Mouse (Mus musculus): ENCODE data around the gene Cdv3.
"Not testable (repeated sequence)": the region's sequence is repeated elsewhere in the genome, so short reads cannot be mapped to it uniquely, and the experiment has no call there.

The Cdv3 gene

DNA sequence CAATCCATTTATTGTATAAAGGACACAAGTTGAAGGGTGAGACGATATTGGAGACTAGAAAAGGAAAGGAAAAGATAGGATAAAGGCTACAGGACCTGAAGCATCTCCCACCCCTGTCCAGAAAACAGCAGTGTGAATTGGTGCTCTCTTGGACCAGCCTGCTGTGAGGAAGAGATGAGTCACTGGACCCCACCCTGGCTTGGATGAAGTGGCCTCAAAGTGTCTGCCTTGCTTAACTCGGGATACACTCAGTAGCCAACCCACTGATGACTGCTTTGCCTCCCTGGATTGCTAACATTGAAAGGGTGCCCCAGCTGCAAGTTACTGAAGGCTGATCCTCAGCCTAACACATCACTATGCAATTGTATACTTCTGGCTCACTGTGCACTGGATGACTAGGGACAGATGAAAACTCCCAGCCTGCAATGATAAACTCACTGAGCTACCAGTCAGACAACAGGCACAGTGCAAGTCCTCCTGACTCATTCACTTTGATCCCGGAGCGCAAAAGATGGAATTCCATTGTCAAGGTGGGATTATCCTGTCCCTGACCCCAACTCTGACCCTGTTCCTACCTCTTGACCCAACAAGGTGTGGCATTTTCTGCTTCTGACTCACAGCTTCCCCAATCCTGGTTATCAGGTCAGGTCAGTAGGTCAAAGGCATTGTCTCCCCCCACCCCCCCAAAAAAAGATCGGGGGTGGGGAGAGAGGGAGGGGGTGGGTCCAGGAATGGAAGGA, 6.8 kb upstream of the Cdv3 start:
- DNase-seq (ENCODE audit: low read depth, low spot score): peak; percentile 95

DNA sequence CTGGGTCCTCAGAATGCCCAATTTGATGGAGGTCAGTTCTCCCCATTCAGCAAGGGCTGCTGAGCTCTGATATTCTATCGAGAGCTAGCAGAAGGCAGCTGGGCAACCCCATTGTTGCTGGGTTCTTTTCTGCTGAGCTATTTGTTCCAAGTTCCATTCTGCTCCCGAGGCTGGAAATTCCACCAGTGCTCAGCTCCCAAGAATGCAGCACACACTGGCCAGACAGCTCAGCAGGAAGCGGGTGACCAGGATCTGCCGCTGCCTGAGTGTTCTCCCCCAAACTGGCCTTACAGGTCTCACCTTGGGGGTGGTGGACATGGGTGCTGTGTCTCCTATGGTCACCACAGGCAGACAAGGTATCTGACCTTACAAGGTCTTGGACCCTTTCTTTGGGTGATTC, 4.3 kb upstream of the Cdv3 start:
- no peak for DNase-seq (ENCODE audit: low read depth, low spot score)

DNA sequence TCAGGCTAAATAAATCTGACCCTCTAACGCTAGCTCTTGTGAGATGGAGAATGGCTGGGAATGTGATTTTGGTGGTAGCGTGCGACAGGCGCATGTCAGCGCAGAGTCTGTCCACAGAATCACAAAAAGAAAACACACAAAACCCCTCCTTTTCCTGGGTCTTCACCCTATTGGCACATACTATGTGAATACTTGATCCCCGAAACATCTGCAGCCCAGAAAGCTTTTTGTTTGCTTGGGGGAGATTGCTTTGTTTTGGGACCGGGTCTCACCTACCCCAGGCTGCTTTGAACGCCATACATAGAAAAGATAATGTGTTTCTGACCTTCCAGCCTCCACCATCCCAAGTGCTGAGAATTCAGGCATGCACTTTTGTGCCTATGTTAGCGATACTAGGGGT, 716 bp upstream of the Cdv3 start:
- no peak for DNase-seq (ENCODE audit: low read depth, low spot score)

DNA sequence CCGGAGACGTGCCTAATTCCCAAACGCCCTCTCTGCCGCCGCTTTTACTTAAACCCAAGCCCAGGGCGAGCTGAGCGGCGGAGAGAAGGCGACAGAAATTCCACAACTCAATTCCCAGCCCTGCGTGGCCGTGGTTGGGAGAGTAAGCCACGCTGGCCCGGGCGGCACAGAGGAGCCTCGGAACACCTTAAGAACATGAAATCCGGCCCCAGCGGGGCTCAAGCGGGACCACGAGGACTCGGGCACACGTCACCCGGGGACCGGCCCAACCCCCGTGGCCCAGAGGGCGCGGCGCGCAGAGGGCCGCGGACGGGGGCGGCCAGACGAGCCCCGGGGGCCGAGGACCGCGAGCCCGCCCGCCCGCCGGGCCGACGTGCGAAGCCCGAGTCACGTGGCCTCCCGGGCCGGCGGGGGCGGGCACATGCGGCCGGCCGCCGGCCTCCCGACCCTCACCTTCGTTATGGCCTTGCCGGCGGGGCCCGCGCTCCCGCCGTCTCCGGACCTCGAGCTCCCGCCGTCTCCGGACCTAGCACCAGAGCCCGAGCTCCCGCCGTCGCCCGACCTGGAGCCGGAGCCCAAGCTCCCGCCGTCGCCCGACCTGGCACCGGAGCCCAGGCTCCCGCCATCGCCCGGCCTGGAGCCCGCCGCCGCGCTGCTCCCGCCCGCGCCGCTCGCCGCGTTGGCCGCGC, 895 bp downstream of the Cdv3 start:
- DNase-seq (ENCODE audit: low read depth, low spot score): peak; percentile 64

DNA sequence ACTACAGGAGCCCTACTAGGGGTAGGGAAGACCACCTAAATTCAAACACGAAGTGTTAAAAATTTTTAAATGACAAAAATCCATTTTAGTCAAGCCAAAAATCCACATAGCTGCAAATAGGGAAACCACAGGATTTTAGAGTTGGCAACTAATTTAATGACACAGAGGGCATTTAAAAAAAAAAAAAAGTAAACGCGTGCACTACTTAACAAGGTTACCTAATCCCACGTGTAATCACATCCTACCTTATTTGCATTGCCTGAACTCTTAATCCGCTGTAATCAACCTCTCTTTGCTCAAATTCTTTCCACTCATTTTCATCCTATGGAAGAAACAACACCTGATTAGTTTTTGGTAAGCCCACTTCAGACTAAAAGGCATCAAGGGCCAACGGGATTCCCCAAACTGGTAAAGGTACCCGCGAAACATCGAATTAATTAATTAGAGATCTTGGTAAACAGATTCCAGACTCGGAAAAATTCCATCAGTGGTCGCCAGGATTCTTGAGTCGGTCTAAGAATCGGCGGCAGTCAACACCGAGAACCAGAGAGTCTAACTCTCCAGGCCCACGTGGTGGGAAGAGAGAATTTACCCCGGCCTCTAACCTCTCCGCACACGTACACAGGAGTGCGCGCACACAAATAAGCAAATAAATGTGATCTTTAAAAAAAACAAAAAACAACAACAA, 1.8 kb downstream of the Cdv3 start:
- peak; percentile 71 for DNase-seq (ENCODE audit: low read depth, low spot score)

DNA sequence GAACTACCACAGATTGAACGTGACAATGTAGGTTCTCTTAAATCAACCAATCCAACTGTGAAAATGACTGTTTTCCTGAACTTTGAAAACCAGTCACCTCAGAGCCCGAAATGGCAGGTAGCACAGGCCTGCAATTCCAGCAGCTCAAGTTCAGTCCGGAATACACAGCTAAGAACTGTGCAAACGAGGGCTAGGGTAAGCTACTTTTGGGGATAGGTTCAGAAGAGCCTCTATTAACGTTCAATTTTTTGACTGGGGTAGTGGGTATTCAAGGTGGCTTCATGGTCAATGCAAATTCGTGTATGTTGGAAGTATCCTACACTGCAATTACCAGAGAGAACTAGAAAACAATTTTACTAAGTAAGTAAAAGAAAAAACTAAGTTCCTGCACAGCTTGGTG, 2.6 kb downstream of the Cdv3 start:
- DNase-seq (ENCODE audit: low read depth, low spot score): no peak

DNA sequence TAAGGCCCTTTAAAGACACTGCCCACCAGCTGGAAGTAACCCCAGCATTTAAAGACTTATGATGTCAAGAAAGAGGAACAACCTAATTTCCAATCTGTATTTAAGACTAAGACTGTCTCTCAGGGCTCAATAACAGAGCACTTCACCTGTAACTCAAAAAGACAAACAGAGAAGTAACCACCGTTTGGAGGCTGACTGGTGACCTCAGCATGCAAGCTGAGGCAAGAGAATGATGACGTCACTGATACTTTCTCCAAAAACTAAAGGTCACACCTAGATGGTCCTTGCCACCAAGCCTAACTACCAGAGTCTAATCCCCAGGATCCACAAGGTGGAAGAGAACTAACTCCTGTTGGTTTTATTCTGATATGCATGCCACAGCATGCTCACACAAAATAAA, 5.0 kb downstream of the Cdv3 start:
- no peak for DNase-seq (ENCODE audit: low read depth, low spot score)

DNA sequence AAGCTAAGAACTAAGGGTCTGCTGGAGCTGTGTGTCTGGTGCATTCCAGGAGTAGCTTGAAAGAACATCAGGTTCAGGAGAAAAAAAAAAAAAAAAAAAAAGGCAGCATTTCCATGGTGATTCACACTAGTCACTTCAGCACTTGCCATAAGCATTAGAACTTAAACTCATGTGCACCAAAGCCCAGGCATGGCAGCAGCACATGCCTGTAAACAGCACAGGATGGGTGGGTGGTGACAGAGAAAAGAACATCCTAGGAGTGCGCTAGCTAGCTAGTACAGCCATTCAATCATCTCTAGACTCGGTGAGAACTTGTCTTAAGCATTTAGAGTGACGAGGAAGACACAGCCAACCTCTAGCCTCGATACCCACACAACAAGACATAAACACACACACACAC, 7.1 kb downstream of the Cdv3 start:
- DNase-seq (ENCODE audit: low read depth, low spot score): no peak

DNA sequence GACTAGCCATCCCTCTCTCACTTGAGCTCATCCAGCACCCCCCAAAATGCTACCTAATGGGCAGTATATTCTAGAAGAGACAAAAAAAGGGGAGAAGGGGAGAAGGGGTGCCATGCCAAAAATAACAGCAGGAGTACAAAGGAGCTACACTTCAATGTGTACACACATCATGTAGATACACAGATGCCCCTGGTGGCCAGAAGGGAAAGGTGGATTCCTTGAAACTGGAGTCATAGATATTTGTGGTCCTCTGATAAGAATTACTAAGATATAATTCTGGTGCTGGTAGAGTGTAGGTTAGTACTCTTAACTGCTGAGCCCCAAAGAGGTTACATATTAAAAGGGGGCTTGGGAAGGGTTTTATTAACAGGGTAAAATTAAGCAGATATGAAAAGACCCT, 7.7 kb downstream of the Cdv3 start:
- DNase-seq (ENCODE audit: low read depth, low spot score): peak; percentile 55

DNA sequence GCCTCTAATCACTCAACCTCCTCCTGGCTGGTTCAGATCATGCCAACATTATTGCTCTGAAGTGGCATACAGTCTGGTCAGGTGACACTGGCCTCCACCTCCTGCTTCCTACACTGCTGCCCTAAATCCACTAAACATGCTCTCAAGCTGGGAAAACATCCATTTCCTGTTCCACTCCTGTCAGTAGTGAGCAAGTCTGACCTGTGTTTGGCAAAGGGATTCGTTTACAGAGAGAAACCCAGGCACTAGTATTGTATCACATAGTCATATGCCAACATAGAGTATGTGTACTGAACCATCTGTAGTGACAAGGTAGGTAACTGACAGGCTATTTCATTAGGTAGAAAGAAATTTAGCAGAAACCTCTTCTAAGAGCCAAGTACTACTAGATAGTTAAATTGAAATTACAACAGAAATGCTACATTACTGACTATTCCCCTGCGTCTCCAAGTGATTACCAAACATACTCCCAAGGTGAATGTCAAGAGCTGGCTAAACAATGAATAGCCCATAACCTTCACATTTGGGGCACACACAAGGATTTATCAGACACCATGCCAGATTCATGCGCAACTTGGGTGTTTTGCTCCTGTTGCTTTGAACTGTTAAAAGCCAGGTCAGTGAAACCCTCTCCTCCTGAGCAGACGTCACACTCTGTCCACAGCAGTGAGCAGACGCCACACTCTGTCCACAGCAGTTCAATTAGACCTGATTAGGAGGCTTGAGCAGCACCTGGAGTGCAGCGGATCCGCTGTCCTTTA, 12.0 kb downstream of the Cdv3 start:
- DNase-seq (ENCODE audit: low read depth, low spot score): not testable (repeated sequence)

DNA sequence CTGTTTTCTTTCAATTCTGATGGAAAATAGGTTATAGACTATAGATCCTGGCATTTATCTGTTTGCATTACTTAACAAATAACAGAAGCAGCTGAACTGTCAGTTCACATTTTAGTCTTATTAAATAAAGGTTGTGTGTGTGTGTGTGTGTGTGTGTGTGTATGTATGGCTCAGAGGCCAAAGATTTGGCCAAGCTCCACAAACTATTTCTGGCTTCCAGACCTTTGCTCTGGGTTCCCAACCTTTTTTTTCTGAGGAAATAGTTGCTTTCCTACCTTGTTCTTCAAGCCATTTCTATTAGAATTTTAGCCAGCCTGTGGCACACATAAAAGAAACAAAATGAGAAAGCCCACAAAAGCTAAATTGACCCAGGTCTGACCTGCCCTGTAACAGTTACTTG, 16.8 kb downstream of the Cdv3 start:
- no peak for DNase-seq (ENCODE audit: low read depth, low spot score)

DNA sequence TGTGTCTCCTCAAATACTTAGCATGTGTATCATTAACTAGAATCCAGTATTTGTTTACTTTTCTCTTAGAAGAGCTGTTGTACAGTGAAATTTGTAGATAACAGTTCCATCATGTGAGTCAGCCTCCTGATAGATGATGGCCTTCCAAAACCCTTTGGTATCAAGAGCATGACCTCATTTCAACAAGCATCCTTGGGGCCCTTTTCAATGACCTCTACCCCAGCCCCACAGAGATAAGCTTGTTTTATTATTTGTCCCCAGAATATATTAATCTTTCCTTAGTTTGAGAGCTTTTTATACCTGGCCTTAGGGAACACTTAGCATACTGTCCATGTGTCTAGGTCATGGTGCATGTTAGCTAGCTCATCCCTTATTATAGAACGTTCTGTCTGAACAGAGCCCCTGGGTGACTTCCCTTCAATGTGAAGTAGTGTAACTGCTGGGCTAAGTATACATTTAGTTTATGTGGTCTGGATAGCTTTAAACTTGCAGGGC, 17.6 kb downstream of the Cdv3 start:
- DNase-seq (ENCODE audit: low read depth, low spot score): no peak

DNA sequence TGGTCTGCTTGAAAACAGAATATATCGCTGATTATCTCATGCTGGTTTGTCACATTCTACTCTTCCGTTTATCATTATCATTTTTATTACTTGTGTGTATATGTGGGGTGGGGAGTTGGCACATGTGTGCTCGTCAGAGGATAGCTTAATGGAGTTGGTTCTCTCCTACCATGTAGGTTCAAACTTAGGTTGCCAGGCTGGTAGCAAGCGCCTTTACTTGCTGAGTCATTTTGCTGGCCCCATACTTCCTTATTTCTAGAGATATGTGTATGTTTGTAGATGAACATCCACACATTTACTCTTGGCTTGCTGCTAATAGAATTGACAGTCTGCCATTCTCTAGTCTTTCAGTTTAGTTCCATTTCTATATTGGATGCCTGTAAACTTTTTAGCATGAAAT, 18.6 kb downstream of the Cdv3 start:
- DNase-seq (ENCODE audit: low read depth, low spot score): no peak

DNA sequence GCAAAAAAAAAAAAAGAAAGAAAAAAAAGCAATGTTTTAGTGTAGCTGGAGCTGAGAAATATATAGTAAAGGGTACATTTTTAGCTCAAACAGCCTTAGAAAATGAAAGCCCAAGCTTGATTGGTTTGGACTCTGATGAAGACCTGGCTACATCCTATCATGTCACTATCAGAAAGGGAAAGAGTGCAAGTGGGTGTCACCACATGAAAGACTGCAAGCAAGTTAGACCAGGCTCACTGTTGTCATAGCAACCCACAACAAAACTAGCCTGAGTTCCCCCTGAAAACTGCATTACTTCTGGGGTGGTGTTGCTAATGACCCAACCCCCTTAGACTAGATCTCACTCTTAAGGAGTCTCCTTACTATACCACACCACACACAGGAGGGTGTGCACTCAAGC, 28.7 kb downstream of the Cdv3 start:
- DNase-seq (ENCODE audit: low read depth, low spot score): no peak

DNA sequence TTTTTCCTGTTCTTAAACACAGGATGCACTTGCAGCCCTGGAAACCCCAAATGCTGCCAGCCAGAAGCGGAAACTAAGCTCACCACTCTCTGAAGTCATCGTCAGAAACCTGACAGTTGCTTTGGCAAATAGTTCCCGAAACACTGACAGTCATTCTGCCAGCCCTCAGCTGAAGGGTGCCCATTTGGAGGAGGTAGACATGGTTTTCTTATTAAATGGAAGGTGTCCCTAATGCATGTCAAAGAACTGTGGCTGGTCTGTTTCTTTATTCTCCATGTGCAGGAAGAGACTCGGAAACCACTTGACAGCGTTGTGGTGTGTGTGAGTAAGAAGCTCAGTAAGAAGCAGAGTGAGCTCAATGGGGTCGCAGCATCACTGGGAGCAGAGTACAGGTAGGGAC, 33.0 kb downstream of the Cdv3 start:
- no peak for DNase-seq (ENCODE audit: low read depth, low spot score)

DNA sequence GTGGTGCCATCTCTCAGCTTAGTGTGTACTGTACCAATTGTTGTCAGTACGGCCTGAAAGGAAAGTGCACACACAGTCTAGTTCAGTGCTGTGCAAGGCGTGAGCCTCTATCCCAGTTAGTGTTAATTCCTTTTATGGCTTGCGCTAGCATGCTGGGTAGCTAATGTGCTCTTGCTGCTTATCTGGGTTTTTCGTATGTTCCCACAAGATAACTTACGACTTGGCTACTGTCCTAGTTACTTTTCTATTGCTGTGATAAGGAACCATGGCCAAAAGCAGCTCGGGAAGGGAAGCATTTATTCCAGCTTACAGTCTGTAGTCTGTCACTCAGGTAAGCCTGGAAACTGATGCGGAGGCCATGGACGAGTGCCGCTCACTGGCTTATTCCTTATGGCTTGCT, 39.2 kb downstream of the Cdv3 start:
- no peak for DNase-seq (ENCODE audit: low read depth, low spot score)

DNA sequence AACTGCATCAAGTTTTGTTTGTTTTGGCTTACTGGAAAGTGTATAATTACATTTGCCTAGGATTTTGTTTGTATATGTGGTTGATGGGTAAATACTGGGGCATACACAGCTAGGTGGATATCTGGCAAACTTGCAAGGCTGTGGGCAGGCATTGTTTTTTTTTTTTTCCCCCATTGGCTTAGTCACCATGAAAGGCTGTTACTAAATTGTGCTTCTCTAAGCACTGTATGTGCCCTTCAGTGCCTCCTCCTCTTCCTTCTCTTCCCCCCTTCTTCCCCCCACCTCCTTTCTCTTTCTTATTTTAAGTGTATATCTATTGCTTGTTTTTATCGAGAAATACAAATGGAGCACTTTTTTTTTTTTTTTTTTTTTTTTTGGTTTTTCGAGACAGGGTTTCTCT, 41.0 kb downstream of the Cdv3 start:
- no peak for DNase-seq (ENCODE audit: low read depth, low spot score)

DNA sequence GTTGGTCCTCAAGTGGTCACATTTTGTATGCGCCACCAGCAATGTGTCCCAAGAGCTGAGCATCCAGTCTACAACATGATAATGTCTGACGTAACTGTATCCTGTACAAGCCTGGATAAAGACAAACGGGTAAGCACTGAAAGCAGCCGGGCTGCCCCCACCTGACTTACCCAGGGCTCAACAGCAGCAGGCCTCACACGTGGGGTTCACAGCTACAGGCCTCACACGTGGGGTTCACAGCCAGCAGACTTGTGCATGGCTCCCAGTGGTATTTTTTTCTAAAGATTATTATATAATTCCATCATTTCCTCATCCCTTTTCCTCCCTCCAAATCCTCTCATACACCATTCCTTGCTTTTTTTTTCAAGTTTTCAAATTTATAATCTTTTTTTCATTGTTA, 55.8 kb downstream of the Cdv3 start:
- DNase-seq (ENCODE audit: low read depth, low spot score): no peak

DNA sequence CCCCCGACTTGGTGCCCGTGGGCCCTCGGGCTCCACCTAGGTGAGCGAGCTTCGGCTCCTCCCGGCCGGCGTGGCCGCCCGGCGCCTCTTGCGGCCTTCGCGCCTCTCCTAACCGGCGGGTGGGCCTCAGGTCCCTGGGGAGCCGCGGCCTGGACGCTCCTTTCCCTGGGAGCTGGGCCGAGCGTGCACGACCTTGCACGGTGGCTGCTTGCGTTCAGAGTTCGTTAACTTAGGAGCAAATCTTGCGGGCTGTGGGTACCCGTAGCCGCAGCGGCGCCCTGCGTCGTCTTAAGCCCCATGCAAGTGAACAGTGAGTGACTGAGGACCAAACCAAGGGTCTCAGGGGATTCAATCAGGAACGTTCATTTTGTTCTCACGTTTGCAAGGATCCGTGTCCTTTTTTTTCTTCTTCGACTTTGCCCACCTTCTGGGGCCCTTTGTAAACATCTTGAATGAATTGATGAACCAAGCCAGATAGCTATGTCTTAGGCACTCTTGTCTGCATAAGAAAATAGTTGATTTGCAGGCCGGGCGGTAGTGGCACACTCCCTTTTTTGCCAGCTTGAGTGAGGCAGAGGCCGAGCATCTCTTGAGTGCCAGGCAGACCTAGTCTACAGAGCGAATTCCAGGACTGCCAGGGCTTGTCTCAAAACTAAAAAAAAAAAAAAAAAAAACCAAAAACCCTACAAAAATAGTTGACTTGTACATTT, 60.2 kb downstream of the Cdv3 start:
- peak; percentile 72 for DNase-seq (ENCODE audit: low read depth, low spot score)

DNA sequence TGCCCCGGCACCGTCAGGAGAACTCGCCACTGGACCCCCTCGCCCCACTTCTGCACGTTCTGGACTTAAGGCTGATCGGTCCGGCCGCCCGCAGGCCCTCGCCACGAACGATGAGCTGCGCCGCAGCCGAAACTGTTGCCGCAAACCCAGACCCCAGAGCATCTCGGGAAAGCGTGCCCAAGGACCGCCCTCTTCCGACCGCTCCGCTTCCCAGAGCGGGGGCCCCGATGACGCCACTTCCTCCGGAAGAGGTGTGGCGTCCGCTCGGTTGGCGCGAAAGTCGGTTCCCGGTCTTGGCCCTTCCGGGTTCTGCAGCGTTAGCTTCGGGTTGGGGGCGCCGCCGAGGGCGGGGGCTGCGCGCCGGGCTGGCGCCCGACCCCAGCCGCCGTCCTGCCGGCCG, 60.7 kb downstream of the Cdv3 start, which contains the start of the genes 1300017J02Rik and Topbp1:
Gene 1300017J02Rik, minus strand, starts transcription at position 156 of the 400 bp plus-strand sequence.
Gene Topbp1, plus strand, starts transcription at position 289 of the 400 bp plus-strand sequence.
- peak; percentile 95 for DNase-seq (ENCODE audit: low read depth, low spot score)

Data from R1 (cell line).